Mouse (Mus musculus) erythroblast, embryonic 14.5 days (primary cell): ENCODE results near the gene Fgfr4.

ENCODE experiments used
- GATA1 ChIP-seq: IDR thresholded peaks from 2 replicates; pipeline ENCODE4 v1.6.1; 2012; ENCODE audit warnings: low read length, inconsistent platforms, mixed read lengths
- TAL1 ChIP-seq: IDR thresholded peaks from 3 replicates; pipeline ENCODE4 v1.6.1; 2012; ENCODE audit warnings: low read length, inconsistent platforms, mixed read lengths

DNA sequence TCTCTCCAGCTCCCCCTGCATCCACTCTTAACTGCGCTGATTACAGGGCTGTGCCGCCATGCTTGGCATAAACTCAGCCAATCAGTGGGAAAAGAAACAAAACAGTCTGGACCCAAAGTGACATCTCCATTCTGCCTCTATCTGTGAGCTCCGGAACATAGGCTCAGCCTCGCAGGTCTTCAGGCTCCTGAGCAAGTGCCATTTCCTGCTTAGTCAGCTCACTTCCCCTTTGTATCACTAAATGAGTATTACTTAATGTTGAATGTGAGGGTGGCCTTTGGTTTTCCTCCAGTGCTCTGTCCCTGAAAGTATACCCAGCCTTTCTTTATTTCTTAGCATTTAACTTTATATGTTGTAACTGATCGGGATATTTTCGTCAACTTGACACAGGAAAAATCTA, 27.5 kb upstream of the Fgfr4 start:
- no peak for TF ChIP-seq GATA1
- no peak for TF ChIP-seq TAL1
